Mouse (Mus musculus) mouse embryonic stem cell (cell line): Measurements from ENCODE around the gene Zg16.
"Not testable (repeated sequence)": the region's sequence is repeated elsewhere in the genome, so short reads cannot be mapped to it uniquely, and the experiment has no call there.

ENCODE experiments used
- in situ Hi-C, 2 experiments: fragments of 300-500 bp; cut with MboI; formaldehyde crosslinking; loops; 1 replicate in 1 of 2; 3 replicates in 1 of 2; pipeline ENCODE4 v1.14.3; 2019 to 2020; ENCODE audit warnings: low sequenced_read_pairs in 2 of 2, low pct_unique_long_range_greater_than_20kb in 1 of 2, mixed read lengths in 1 of 2; ENCODE audit not compliant: unreplicated experiment in 1 of 2

Gene Zg16

DNA sequence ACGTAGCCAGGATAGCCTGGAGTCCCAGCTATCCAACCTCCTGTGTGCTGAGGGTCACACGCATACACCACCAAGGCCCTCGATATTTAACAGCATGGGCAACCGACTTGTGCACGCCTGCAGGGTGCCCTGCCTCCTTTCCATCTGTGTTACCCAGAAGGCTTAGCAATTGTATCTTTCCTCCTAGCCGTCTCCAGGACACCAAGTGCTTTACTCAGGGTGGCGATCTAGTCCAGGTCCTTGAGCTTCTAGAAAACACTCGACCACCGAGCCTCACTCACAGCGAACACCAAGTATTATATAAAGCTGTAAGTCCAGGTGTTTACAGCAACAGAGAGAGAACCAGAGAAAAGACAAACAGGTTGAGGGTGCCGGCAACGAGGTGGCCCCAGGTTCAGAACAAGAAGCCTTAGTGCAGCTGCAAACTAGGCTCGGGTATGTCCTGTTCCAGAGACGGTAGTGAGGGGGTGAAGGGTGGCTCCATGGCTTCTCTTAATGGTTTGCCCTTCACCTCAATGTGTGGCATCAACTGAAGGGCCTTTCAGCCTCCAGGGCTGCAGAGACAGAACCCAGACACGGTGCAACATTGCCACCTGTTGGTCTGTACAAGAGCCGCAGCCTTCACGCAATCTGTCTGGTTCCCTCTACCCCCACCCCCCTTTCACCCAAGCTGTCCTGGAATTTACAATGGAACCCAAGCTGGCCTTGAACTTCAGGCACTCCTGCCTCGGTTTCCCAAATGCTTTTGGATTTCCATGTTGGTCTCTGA lies 23.3 kb upstream of the Zg16 start:
- in situ Hi-C loops, result no loop called here

- in situ Hi-C loops, result loop anchor here in 1 of 2 experiments (10.0 kb wide), 1 partner anchor 271 kb away; the partner anchor contains the start of gene 4930451I11Rik
Observed at GRCm38 (mm10) chr7:127105551-127105950, 18.4 kb upstream of the Zg16 start.

DNA sequence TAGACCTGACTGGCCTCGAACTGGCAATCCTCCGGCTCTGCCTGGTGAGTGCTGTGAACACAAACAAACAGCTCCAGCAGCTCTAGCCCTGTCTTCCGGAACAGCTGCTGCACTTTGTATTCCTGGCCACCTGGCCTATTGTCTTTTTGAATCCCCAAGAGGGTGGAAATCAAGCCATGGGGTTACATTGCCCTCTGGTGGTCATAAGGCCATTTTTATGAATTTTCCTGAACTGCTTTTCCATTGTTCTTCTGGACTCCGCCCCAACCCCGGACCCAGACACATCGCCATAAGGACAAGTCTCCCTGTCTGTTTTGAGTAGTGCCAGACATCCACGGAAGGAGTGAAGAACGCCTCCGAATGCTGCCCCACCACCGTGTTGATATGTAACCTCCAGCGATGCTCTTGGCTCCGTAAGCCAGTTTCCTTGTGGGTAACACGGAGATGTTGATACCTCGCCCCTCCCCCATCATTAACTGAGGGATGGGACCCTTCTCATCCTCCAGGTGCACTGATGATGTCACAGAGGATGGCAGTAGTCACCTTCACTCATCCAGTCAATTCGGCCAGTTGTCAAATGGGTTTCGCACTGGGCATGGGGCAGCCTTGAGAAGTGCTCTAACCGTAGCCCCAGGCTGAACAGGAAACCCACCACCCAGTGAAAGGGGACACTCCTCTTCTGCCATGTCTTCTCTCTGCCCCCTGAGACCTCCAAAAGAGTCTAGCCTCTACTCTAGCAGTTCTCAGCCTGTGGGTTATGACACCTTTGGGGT lies 17.6 kb upstream of the Zg16 start:
- in situ Hi-C loops, result loop anchor here in 1 of 2 experiments (10.0 kb wide), 1 partner anchor 270 kb away; the partner anchor contains the start of gene 4930451I11Rik

GRCm38 (mm10) chr7:127103960-127104359 lies 16.8 kb upstream of the Zg16 start:
- in situ Hi-C loops, result loop anchor here in 1 of 2 experiments (10.0 kb wide), 1 partner anchor 269 kb away; the partner anchor contains the start of gene 4930451I11Rik

GRCm38 (mm10) chr7:127102148-127102547 lies 15.0 kb upstream of the Zg16 start:
- in situ Hi-C loops, result loop anchor here in 1 of 2 experiments (10.0 kb wide), 1 partner anchor 267 kb away; the partner anchor contains the start of gene 4930451I11Rik

DNA sequence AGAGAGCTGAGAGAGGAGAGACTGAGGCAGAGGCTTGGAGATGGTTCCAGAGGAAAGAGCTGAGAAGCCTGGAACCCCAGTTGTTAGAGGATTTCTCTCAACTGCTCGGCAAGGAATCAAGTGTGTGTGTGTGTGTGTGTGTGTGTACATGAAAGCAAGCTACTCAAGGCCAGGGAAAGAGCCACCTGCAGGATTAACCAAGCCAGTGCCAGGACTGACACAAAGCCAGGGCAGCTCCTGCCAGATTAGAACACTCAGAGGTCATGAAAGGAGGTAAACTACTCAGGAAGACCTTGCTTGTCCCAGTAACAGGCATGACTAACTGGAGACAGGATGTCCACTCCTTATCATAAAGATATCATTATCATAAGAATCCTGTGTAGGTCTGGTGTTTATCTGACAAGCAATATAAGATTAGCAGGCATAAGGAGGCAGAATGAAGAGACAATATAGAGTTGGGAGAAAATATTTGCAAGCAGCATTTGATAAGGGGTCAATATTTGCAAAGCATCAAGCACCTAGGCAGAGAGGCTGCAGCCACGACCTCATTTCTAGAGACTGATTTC lies 14.4 kb upstream of the Zg16 start:
- in situ Hi-C loops, result loop anchor here in 1 of 2 experiments (10.0 kb wide), 1 partner anchor 267 kb away; the partner anchor contains the start of gene 4930451I11Rik

- in situ Hi-C loops, result loop anchor here in 1 of 2 experiments (10.0 kb wide), 1 partner anchor 285 kb away; no protein-coding TSS in a partner anchor
Observed at GRCm38 (mm10) chr7:127099528-127099927, 12.4 kb upstream of the Zg16 start.

DNA sequence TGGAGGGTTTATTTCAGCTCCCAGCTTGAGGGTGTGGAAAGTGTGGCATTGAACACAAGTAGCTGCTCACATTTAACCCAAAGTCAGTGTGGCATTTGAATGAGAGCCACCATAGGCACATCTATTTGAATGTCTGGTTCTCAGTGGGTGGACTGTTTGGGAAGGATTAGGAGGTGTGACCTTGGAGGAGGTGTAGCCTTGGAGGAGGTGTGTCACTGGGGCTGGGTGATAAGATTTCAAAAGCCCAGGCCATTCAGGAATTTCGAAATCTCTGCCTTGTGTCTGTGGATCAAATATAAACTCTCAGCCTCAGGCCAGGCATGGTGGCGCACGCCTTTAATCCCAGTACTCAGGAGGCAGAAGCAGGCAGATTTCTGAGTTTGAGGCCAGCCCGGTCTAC lies 11.8 kb upstream of the Zg16 start:
- in situ Hi-C loops, result loop anchor here in 1 of 2 experiments (10.0 kb wide), 1 partner anchor 284 kb away; no protein-coding TSS in a partner anchor

DNA sequence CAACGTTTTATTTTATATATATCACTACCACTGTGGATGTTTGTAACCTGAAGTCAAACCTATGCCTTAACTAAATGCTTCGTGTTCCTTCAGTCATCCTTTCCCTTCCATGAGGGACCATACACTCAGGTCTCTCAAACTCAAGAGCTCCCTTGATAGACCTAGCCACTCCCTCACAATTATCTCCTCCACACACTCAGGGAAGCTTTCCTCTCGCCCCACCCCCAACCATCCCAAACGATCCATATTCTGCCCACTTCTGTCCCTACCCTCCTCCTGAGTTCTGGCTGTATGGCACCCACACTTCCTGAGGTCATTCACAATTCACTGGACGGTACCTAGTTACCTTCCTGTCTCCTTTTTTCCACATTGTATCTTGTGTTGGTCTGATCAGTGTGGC lies 11.4 kb upstream of the Zg16 start:
- in situ Hi-C loops, result loop anchor here in 1 of 2 experiments (10.0 kb wide), 1 partner anchor 284 kb away; no protein-coding TSS in a partner anchor

DNA sequence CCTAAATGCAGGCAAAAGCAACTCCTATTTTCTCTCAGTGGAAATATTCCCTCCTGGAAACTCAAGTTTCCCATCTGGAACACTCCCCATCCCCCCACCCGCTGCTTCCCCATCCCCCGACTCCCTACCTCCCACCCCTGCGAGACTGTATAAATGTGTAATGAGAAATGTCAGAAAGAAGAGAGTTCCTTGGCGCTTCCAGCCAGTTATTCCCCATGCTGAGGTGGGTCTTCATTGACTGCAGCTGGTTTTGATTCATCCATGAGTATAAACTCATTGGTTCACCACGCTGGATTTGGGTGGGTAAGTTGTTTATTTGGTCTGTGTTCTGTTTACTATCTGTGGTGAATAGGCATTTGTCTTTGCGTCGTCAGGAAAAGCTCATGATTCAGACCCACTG lies 9.3 kb upstream of the Zg16 start:
- in situ Hi-C loops, result loop anchor here in 1 of 2 experiments (10.0 kb wide), 1 partner anchor 282 kb away; no protein-coding TSS in a partner anchor

DNA sequence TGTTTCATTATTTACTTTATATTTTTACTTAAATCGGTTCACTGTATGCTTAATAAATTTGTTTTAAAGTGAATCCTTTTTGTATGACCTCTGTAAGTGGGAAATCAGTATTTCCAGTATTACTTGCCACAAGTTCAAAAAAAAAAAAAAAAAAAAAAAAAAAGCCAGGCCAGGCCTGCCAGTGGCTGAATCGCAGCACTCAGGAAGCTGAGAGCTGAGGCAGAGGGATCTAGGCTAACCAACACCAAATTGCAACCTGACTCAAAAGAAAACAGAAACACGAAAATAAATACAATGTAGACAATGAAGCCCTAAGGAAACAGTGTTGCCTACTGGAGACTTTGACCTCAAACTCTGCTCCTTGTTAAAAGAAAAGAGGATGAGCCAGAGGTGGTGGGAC lies 6.8 kb upstream of the Zg16 start:
- in situ Hi-C loops, result loop anchor here in 1 of 2 experiments (10.0 kb wide), 1 partner anchor 279 kb away; no protein-coding TSS in a partner anchor

DNA sequence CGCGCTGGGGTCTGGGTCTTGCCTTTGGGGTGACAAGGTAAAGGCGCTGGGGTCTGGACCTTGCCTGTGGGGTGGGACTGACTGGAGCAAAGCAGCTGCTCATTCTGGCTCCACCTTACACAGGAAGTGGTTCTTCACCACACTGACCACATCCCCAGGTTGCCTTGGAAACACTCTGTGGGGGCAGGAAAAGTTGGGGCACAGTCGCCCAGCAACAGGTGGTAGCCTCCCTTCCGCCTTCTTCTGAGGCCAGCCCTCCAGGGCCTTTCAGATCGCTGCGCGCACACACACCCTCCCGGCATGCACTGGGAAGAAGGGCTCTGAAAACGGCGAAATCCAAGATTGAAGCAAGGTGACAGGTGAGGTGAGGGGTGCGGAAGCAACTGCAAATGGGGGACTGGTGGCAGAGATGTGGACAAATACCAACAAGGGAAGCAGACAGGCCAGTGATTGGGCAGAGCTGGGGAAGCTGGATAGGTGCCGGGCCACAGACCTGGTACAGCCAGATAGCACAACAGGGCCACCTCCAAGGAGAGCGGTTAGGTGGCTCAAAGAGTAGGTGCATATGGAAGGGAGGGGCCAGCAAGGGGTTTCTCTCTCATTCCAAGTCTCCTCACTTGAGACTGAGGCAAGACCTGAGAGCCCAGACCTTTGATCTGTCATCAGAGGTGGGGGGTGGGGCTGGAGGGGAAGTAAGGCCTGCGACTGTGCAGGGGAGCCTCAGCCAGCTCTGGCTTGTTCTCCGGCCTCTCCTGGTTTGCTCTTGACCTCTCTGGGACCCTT lies 4.2 kb upstream of the Zg16 start, which contains the start of gene AI467606:
TSS of gene AI467606 (plus strand) at position 246 of the 783 bp plus-strand sequence.
- in situ Hi-C loops, result loop anchor here in 1 of 2 experiments (10.0 kb wide), 1 partner anchor 277 kb away; no protein-coding TSS in a partner anchor

DNA sequence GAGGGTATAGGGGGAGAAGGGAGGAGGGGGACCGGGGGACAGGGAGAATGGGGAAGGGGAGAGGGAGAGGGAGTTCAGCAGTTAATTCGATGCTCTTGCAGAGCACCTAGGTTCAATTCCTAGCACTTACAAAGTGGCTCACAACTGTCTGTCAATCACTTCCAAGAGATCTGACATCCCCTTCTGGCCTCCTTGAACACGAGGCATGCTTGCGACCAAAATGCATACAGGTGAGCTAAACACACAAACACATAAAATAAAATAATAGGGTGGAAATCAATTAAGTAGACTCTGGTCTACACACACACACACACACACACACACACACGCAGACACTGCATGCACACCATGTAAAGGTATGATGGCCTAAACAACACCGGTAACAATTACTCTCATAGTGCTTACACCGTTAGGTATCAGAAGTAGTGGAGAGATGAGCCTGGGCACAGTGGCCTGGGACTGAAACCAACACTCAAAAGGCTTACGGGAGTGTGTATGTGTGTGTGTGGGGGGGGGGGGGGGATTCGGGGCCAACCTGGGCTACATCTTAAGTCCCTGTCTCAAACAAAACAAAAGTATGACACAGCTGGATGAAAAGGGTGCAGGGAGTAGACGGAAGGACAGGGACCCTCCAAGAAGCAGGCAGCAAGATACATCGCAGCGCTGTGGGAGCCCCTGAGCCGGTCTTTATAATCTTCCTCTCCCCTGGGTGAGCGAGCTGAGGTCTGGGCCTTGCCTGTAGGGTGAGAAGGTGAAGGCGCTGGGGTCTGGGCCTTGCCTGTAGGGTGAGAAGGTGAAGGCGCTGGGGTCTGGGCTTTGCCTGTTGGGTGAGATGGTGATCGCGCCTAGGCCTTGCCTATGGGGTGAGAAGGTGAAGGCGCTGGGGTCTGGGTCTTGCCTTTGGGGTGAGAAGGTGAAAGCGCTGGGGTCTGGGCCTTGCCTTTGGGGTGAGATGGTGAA lies 3.3 kb upstream of the Zg16 start:
- in situ Hi-C loops, result loop anchor here in 1 of 2 experiments (10.0 kb wide), 1 partner anchor 276 kb away; no protein-coding TSS in a partner anchor

DNA sequence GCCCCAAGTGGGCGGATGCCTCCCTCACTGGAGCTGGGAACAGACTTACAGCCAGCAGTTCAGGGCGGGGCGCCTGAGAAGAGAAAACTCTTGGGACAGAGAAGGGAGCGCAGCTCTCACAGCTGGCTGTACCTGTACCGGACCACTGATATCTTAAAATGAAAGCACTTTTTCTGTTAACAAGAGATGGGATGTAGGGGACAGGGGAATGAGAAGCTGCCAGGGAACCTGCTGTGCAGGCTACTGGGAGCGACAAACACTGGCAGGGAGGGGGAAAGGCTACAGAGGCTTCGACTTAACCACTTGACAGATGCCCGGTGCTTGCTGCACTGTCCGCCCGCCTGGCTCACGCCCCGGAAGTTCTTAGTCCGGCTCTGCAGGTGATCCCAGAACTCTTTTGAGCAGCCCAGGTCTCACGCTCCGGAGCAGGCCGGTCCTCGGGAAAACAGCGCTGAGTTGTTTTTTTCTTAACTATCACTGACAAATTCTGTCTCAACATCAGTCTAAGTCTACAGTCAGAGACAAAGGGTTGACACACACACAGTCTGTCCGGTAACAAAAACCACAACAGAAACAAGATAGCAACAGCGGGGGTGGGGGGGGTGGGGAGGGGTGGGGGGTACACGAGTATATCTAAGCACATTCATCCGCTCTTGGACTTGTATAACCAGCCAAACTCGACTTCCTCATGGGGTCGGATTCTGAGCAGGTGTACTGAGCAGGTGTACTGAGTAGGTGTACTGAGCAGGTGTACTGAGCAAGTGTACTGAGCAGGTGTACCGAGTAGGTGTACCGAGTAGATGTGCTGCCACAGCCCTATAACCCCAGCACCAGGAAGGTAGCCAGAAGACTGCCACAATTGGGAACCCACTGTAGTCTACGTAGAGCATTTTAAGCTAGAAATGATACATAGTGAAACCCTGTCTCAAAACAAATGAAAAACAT lies 2.0 kb upstream of the Zg16 start:
- in situ Hi-C loops, result no loop called here

GRCm38 (mm10) chr7:127088083-127088482 lies 955 bp upstream of the Zg16 start:
- in situ Hi-C loops, result no loop called here

GRCm38 (mm10) chr7:127085751-127086150 lies 1.4 kb downstream of the Zg16 start:
- in situ Hi-C loops, result not testable (repeated sequence)
